8 mouse cellular contexts compared by ENCODE assay signal in genomic region chr10:127619119-127619721, GRCm38 (mm10). TPM values are rescaled to one million over a fixed set of nuclear protein-coding genes. Genes with fewer than 3 reads are reported as not detected.
A peak's percentile ranks its signal among the peaks of the same experiment; 100 is the strongest.
DNase-seq lines count a peak whose midpoint lies in the region; ATAC-seq and TF ChIP-seq lines count a peak whose summit lies in the region.

No protein-coding gene starts in this region.

- H3K27me3 ChIP-seq in testis, adult 2 months (ENCODE audit: control insufficient read depth, insufficient read depth, low read length): no peaks in the 10 kb centered on the region; the same call in 1 of the 2 replicates
- H3K27me3 ChIP-seq in lung, embryonic 16.5 days (ENCODE audit: control insufficient read depth, insufficient read depth, low read depth, low read length): no peaks in the 10 kb centered on the region

- ATAC-seq in lung, embryonic 16.5 days (ENCODE audit: low read depth): no peak

- H3K36me3 ChIP-seq in testis, adult 2 months (ENCODE audit: control insufficient read depth, insufficient read depth, low read length): no peaks in the 10 kb centered on the region
- H3K36me3 ChIP-seq in lung, embryonic 16.5 days (ENCODE audit: control insufficient read depth, insufficient read depth, low read length): no peaks in the 10 kb centered on the region

- peak overlapping the region; percentile 88 for H3K4me2 ChIP-seq in lung, embryonic 16.5 days (ENCODE audit: low read depth, low read length)

- WGBS in lung, embryonic 16.5 days: 24% methylated on average over 8 of the region's 8 CpGs

- no peak for TF ChIP-seq POLR2A in testis, adult 2 months (IDR thresholded peaks at IDR 0.05; ENCODE audit: control insufficient read depth, low read depth, low read length)

- H3K4me1 ChIP-seq in testis, adult 2 months (ENCODE audit: control insufficient read depth, insufficient read depth, low read length): peaks cover 12% of the 10 kb centered on the region
- H3K4me1 ChIP-seq in lung, embryonic 16.5 days (replicated peaks; ENCODE audit: control insufficient read depth, insufficient read depth, low read length): peaks cover 50% of the 10 kb centered on the region

- intact Hi-C loops in left cerebral cortex, postnatal 14 days (cut with DNase I): no loop called here

- H3K9me3 ChIP-seq in lung, embryonic 16.5 days (ENCODE audit: control insufficient read depth, low read length): no peaks in the 10 kb centered on the region

- H3K4me3 ChIP-seq in testis, adult 2 months (ENCODE audit: control insufficient read depth, low read depth, low read length): peak overlapping the region; percentile 65
- peak overlapping the region; percentile 68 for H3K4me3 ChIP-seq in lung, embryonic 16.5 days (ENCODE audit: low read length)

- peak overlapping the region; percentile 78 for H3K9ac ChIP-seq in lung, embryonic 16.5 days (ENCODE audit: low read length)

- no peak for TF ChIP-seq CTCF in testis, adult 2 months (IDR thresholded peaks at IDR 0.05; ENCODE audit: control insufficient read depth, insufficient read depth, insufficient replicate concordance, low read depth, low read length)

- H3K27ac ChIP-seq in testis, adult 2 months (ENCODE audit: control insufficient read depth, insufficient read depth, low read depth, low read length): peak overlapping the region; percentile 67
- H3K27ac ChIP-seq in lung, embryonic 16.5 days (ENCODE audit: low read length): peak overlapping the region; percentile 88

- peak; percentile 44 for DNase-seq in adrenal gland, postnatal 14 days
- no peak for DNase-seq in adrenal gland, adult 2 months
- DNase-seq in testis, postnatal 14 days (ENCODE audit: low spot score): no peak
- no peak for DNase-seq in left cerebral cortex, postnatal 14 days (ENCODE audit: low spot score in 2 of 2)
- DNase-seq in spleen, postnatal 14 days (ENCODE audit: low spot score in 2 of 2): no peak
- DNase-seq in c-Kit-positive CD71-positive TER-119-positive erythroid progenitor cells, embryonic 14.5 days (ENCODE audit: low spot score): no peak

RNA-seq across cellular contexts. Expression of gene Lrp1, which starts 1.7 kb away (rescaled TPM):
- total RNA-seq in adrenal gland, postnatal 14 days (2021): 138 and 201 TPM in 2 replicates
- 100 to 1,000 TPM; 138 to 196 TPM for total RNA-seq in adrenal gland, adult 2 months (2021)
- 197 and 201 TPM in 2 replicates for polyA plus RNA-seq in adrenal gland, adult 2 months (2012; rRNA removed)
- polyA plus RNA-seq in testis, adult 2 months (2012; rRNA removed): 20.8 and 25.9 TPM in 2 replicates
- polyA plus RNA-seq in lung, embryonic 16.5 days (2015; fragmentation: Nextera tagmentation; extraction: Ambion mirVana): 78.9 and 83.6 TPM in 2 replicates
- 100 to 1,000 TPM; 285 to 305 TPM for total RNA-seq in left cerebral cortex, postnatal 14 days (2021)

RNA-seq across cellular contexts. Expression of gene Stat6, which starts 23.6 kb away (rescaled TPM):
- 75.0 and 89.4 TPM in 2 replicates for total RNA-seq in adrenal gland, postnatal 14 days (2021)
- total RNA-seq in adrenal gland, adult 2 months (2021): 100 to 1,000 TPM in 1 of 2 experiments, 10 to 100 TPM in 1; 88.3 to 109 TPM
- polyA plus RNA-seq in adrenal gland, adult 2 months (2012; rRNA removed): 67.6 and 83.8 TPM in 2 replicates
- 3.9 and 5.9 TPM in 2 replicates for polyA plus RNA-seq in testis, adult 2 months (2012; rRNA removed)
- 47.4 and 49.2 TPM in 2 replicates for polyA plus RNA-seq in lung, embryonic 16.5 days (2015; fragmentation: Nextera tagmentation; extraction: Ambion mirVana)
- total RNA-seq in left cerebral cortex, postnatal 14 days (2021): 1 to 10 TPM; 8.6 to 10.0 TPM

RNA-seq across cellular contexts. Expression of gene Nemp1, which starts 47.5 kb away (rescaled TPM):
- 9.2 and 9.4 TPM in 2 replicates for total RNA-seq in adrenal gland, postnatal 14 days (2021)
- total RNA-seq in adrenal gland, adult 2 months (2021): 1 to 10 TPM; 4.6 to 9.1 TPM
- polyA plus RNA-seq in adrenal gland, adult 2 months (2012; rRNA removed): 1.5 and 2.6 TPM in 2 replicates
- polyA plus RNA-seq in testis, adult 2 months (2012; rRNA removed): 46.8 and 58.1 TPM in 2 replicates
- polyA plus RNA-seq in lung, embryonic 16.5 days (2015; fragmentation: Nextera tagmentation; extraction: Ambion mirVana): 12.6 and 13.2 TPM in 2 replicates
- 1 to 10 TPM; 3.9 to 4.6 TPM for total RNA-seq in left cerebral cortex, postnatal 14 days (2021)

RNA-seq across cellular contexts. Expression of gene Nab2, which starts 49.1 kb away (rescaled TPM):
- total RNA-seq in adrenal gland, postnatal 14 days (2021): 23.7 and 24.6 TPM in 2 replicates
- 10 to 100 TPM; 16.9 to 26.6 TPM for total RNA-seq in adrenal gland, adult 2 months (2021)
- polyA plus RNA-seq in adrenal gland, adult 2 months (2012; rRNA removed): 35.9 and 38.7 TPM in 2 replicates
- 24.6 and 26.2 TPM in 2 replicates for polyA plus RNA-seq in testis, adult 2 months (2012; rRNA removed)
- polyA plus RNA-seq in lung, embryonic 16.5 days (2015; fragmentation: Nextera tagmentation; extraction: Ambion mirVana): 16.2 and 17.9 TPM in 2 replicates
- total RNA-seq in left cerebral cortex, postnatal 14 days (2021): 10 to 100 TPM; 35.2 to 40.7 TPM
